Mouse (Mus musculus) T-helper 1 cell (primary cell): ENCODE results near the gene Mgat4b.

Source experiments
- in situ Hi-C: fragments of 300-600 bp; cut with MboI, MseI; formaldehyde crosslinking; loops from one replicate; pipeline ENCODE4 v1.15.1; 2025; ENCODE audit warnings: high pct_unique_total_duplicates

Gene Mgat4b

DNA sequence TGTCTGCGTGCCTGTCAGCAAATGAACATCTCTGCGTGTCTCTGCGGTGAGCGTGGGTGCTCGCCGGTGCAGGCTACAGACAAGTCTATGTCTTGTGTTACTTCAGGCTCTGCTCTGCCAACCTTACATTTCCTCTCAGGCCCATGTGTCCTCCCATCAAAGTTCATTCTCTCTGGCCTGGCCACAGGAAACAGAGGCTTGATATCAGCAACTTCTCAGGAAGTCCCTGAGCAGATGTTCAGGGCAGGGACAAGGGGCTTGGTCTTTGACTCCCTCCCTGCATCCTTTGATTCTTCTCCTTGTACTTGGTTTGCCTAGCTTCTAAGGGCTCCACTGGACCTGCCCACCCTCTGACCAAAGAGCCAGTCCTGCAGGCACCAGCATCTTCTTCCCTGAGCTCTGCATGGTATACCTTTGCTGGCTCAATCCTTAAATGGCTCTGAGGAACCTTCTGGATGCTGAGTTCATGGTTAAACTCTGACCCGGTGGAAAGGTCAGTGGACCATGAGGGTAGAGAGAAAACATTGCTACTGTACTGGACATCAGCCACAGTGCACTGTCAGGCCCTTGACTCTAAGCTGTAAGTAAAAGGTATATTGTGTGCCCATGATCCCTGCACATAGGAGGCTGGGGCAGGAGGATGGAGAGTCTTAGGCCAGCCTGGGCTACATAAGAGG, 29.7 kb downstream of the Mgat4b start:
- in situ Hi-C loops, result no loop called here

DNA sequence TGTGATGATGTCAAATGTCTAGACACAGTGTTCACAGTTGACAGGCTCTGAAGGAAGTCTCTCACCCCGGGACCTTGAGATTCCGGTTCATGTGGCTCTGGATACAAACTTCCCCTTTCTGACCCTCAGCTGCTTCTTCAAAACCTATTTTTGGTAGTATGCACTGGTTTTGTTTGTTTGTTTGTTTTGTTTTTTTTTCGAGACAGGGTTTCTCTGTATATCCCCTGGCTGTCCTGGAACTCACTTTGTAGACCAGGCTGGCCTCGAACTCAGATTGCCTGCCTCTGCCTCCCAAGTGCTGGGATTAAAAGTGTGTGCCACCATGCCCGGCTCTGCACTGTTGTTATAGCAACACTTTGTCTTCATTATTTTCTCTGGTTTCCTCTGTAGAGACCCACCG, 33.2 kb downstream of the Mgat4b start:
- in situ Hi-C loops, result no loop called here

DNA sequence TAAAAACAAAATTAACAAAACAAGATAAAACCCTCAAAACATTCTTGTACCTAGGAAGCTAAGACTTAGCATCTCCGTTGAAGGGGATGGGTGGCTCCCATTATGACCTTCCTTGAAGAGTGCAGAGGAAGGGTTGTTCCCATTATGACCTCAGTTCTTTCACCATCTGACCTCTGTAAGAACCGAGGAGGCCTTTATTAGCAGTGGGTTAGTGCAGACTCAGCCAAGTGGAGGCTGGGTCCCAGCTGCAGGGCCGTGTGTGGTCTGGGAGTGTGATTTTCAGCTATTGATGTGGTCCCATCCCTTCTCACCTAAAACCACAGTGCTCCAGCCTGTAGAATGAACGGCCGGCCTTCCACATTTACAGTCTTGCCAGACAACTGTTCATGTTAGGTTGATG, 34.6 kb downstream of the Mgat4b start:
- in situ Hi-C loops, result no loop called here

DNA sequence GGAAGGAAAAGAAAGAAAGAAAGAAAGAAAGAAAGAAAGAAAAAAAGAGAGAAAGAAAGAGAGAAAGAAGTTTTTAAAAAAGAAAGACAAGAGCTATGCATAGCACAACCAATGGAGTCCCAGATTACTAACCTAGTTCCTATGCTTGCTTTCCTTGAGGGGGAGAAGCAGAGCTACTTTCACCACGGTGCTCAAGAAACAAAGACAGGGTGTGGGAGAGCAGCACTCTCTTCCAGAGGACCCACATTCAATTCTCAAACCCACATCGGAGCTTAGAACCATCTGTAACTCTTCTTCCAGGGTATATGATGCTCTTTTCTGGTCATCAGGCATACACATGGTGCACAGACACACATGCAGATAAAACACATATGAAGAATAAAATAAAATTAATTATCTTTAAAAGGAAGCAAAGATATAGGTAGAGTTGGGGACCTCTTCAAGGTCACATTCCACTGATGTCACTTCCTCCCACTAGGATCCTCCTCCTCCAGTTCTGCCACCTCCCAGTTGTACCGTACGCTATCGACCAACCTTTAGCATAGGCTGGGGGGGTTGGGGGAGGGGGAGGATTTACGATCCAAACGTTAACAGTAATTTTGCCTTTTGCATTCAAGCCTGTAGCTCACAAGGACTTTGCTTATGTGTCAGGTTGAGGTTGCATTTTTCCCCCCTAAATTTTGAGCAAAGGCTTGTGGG, 37.9 kb downstream of the Mgat4b start:
- in situ Hi-C loops, result no loop called here

DNA sequence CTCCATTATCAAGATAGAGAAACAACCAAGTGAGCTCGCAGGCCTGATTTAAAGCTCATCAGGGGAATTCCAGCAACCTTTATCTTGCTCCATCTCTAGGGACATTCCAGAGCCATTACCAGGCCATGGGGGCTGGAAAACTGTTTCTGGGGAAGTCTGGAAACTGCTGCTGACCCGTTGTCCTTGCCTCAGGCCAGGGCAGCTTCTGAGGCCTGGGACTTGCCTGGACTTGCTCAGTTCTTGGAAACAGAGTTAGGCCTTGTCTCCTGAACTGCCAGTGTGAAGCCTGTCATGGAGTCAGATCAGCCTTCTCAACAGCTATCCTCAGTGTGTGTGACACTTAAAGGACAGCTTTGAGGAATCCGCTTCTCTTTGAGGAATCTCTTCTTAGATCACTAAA, 41.5 kb downstream of the Mgat4b start:
- in situ Hi-C loops, result no loop called here

DNA sequence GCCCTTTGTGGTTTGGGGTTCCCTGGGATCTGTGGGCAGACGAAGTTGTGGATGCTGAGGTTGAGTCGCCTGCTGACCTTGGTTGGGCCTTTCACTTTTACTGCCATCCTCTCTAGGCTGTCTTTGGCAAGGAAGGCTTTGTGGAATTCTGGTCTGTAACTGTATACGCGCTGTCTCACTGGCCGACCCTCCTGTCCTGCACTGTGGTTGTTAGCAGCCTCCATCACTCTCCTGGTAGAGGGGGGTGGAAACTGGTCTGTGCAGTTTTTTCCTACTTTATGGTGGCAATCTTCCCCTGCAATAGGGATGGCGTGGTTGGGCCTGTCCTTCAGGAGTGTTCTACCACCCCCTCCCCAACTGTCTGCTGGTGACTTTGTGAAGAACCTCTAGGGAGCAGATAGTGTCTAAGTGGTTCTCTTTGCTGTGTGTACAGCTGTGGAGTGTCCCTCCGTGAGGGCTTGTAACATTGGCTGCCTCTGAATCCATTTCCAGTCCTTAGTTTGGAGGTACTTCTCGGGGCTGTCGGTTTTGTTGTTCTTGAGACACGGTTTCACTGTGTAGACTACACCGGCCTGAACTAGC, 42.1 kb downstream of the Mgat4b start:
- in situ Hi-C loops, result no loop called here

DNA sequence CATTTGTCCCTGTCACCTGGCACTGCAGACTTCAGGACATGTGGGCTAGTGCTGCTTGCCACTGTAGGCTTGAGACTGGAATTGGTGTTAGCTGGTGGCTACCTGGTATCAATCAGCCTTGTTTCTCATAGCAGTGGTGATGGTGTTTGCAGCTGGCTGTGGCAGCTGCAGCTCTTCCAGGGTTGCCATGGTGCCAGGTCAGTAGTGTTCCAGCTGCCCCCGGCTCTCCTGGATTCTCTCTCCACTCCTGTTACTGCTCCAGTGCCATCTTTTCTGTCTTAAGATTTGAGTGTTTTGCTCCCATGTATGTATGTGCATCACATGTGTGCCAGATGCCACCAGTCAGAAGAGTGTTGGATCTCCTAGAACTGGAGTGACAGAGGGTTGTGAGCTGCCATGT, 42.7 kb downstream of the Mgat4b start:
- in situ Hi-C loops, result no loop called here

DNA sequence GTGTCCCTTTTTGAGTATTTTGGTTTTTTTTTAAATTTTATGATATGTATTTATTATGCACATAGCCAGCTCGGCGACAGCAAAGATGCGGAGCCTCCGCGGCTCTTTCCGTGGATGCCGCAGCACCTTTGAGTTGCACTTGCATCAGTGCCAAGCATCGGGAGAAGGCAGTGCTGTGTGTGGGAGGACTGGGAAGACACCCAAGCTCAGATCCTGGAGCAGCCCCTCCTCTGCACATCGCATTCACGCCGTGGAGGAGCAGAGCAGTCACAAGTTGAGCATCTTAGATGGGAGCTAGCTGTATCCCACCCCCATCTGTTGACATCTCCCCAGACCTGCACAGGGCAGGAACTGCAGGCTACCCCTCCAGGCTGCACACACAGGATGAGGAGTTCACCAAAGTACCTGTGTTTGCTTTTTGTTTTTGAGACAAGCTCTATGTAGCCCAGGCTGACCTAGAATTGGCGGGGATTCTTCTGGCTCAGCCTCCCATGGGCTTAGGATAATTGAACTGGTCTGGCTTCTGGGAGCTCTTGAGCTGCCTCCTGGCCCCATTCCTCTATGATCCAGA, 43.4 kb downstream of the Mgat4b start:
- in situ Hi-C loops, result no loop called here

DNA sequence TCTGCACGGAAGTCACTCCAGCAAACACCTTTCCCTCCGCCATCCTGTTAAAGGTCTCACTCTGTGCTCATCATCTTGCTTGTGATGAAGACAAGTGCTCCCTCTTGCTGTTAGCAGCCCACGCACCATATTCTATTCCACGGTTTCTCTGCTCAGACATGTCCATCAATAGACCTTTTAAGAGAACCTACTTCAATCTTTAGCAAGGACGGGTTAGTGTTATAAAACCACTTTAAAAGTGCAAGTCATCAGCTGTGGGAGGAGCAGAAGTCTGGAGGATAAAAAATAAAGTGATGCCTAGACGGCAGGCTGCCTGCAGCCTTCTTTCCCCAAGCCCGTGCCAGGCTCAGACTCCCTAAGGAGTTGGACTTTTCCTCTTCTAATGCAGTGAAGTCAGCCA, 45.9 kb downstream of the Mgat4b start:
- in situ Hi-C loops, result no loop called here

DNA sequence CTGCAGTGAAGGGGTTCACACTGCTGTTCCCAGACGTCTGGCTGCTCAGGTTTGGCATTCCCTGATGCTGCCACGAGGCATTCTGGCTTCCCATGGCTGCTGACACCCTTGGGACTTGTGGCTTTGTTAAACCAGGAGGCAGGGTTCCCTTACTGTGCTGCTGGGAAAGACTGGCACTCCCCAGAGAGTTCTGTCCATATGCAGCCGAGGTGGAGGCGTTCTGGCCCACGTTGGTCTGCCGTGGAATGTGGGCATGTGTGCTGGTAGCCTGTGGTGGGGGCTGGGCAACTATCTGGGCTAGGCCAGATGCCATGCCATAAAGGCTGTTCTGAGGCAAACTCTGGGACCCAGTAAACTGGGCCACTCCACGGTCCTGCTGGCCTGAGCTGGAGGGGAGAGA, 47.6 kb downstream of the Mgat4b start:
- in situ Hi-C loops, result no loop called here

DNA sequence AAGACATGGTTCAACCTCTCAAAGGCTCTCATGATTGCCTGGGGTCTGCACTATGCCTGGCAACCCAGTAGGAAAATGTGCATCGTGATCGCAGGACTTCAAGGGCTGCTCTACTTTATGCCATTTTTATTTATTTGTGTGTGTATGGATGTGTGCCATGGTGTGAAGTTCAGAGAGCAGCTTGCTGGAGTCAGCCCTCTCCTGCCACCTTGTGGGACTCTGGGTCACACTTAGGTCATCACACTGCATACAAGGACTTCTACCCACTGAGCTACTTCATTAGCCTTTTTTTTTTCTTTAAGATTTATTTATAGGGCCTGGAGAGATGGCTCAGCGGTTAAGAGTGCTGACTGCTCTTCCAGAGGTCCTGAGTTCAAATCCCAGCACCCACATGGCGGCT, 51.3 kb downstream of the Mgat4b start:
- in situ Hi-C loops, result no loop called here

DNA sequence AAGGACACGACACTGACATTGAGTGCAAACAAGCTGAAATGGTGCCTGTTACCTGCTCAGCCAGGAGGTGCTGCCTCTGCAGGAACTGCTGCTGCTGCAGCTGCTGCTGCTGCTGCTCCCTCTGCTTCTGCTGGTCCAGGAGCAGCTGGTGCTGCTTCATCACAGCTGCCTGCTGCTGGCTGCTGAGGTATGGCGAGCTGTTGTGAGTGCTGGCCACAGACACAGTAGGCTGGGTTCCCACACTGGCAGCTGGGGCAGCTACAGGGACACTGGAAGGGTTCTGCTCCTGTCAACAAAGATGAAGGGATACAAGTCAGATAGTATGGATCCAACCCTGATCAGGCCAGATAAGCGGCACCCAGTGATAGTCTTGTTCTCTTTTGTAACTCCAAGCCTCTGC, 52.5 kb downstream of the Mgat4b start:
- in situ Hi-C loops, result no loop called here

DNA sequence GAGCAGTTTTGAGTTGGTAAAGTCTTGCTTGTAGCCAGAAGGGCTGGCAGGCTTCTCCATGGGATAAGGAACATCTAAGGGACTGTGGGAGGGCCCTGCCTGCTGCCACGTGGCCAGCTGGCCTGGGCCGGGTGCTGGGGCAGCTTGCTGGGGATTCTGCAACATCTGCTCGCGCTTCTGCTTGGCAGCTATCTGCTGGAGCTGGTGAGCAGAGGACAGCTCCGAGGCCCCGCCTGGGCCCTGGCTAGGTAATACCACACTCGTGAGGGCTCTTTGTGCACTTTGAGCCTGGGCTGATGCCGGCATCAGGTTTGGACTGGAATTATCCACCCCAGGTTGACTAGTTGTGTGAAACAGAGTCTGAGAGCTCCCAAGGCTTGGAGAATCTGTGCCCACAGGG, 55.2 kb downstream of the Mgat4b start:
- in situ Hi-C loops, result no loop called here

DNA sequence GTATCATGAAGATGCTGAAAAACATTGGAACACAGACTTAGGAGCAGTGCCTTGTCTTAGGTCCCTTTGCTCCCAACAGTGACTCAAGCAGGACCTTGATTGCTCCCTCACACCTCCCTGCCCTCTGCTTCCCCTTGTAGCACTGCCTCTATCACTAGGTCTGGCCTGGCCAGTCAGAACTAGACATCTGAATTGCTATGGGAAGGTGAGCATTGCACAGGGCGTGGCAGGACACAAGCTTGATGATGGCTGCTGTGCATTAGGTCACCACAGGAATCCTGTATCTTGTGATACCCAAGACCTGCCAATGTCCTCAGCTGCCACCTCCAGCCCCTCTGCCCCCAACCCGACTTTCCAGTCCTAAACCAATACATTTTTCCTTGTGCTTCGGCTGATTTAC, 56.3 kb downstream of the Mgat4b start:
- in situ Hi-C loops, result no loop called here

DNA sequence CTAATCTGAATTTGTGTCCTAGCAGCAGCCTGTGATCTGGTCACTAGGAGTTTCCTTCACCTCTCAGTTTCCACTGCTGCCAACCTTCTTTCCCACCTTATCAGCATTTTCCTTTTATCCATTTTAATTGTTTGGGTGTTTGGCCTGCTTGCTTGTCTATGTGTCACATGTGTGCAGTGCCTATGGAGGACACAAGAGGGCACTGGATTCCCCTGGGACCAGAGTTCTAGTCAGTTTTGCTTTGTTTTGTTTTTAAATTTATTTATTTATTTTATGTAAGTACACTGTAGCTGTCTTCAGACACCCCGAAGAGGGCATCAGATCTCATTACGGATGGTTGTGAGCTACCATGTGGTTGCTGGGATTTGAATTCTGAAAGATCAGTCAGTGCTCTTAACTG, 58.5 kb downstream of the Mgat4b start:
- in situ Hi-C loops, result no loop called here

DNA sequence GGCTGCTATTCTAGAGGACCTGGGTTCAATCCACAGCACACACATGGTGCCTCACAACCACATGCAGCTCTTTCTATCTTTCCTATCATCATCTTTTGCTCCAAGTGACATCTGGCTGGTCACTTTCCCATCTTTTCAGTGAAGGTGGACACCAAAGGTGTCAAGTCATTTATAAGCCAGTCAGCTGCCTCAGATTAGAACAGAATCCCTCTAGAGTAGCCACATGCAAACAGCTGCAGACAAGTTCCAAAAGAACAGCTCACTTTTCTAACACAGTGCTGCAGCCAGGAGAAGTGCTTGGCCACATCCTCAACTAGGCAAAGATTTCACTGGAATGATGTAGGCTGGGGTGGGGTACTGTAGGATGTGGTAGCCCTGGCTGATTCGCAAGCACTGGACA, 59.2 kb downstream of the Mgat4b start:
- in situ Hi-C loops, result loop anchor here (10.0 kb wide), 1 partner anchor 675 kb away; the partner anchor contains the start of gene 4933414I15Rik

DNA sequence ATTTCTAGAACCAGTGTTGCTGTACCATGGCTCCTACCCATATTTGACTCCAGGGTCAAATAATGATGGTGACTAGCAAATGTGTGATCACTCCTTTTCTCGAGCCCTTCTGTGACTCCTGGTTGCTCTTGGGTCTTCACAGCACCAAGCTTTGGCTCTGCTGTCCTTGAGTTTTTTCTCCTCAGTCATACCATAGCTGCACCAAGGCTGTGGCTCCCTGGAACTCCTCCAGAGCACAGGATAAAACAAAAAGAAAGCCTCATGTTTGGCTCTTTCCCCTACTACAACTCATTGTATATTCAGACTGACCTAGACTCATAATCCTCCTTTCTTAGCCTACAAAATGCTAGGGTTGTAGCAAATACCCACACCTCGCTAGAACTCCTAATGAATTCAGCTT, 62.1 kb downstream of the Mgat4b start:
- in situ Hi-C loops, result loop anchor here (10.0 kb wide), 1 partner anchor 672 kb away; the partner anchor contains the start of gene 4933414I15Rik

DNA sequence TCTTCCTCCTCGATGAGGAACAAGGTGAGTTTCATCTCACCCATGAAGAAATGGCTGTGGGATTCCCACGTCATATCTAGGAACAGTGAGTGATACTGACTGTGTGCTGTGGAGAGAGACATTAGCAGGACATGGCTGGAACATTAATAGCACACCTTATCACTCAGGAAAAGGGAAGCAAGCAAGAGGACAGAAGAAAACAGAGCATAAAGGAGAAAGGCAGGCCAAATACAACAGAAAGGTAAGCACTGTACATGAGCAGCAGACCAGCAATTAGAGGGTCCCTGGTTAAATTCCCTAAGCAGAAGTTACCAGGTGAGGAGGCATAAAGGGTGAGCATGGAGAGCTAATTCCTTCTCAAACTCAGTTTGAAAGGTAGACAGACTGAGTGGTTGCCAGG, 64.4 kb downstream of the Mgat4b start:
- in situ Hi-C loops, result loop anchor here (10.0 kb wide), 1 partner anchor 670 kb away; the partner anchor contains the start of gene 4933414I15Rik

DNA sequence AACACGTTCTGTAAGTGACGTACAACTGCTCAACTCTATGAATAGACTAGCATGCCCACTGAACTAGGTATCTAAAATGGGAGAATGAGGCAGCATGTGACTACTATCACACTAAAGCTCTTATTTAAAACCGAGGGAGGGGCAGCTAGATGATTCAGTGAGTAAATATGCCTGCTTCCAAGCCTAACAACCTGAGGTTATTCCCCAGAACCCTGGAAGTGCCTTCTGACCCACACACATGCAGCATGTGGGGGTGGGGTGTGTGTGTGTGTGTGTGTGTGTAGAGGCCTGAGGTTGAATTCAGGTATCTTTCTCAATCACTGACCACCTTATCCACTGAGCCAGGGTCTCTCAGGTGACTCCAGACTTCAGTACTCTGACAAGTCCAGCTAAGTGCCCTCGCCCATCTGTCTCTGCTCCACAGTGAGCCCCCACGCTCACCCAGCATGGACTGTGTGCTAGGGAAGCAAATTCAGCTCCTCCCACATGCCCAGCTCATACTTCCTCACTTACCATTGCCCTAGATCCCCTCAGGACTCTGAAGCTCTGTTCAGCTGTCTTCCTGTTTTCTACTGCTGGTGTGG, 65.0 kb downstream of the Mgat4b start:
- in situ Hi-C loops, result loop anchor here (10.0 kb wide), 1 partner anchor 669 kb away; the partner anchor contains the start of gene 4933414I15Rik

DNA sequence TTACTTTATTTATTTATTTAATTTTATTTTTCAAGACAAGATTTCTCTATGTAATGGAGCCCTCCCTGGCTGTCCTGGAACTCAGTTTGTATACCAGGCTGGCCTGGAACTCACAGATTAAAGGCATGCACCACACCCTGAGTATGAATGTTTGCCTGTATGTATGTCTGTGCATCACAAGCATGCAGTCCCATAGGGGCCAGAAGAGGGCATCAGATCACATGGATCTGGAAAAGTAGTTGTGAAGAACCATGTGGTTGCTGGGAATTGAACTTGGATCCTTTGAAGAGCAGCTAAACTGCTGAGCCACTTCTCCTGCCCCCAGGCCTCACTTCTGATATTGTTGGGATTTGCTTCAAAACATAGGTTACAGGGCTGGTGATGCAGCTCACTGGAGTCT, 66.3 kb downstream of the Mgat4b start:
- in situ Hi-C loops, result loop anchor here (10.0 kb wide), 1 partner anchor 668 kb away; the partner anchor contains the start of gene 4933414I15Rik

DNA sequence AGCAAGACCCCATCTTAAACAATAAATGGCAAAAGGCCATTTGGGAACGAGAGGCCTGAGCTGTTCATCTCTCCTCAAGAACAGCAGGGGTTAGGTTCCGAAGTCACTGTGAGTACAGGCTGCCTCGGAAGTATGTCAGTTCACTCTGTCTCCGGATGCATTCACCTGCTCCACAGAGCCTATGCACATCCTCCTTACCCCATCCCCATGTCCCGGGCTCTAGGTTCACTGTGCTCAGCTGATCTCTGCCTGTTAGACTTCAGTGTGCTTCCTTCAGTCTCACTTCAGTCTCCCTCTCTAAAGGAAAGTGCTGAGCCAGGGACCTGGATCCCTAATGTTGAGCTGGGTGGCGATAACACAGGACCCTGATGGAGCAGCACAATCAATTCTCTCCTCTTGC, 67.0 kb downstream of the Mgat4b start:
- in situ Hi-C loops, result loop anchor here (10.0 kb wide), 1 partner anchor 667 kb away; the partner anchor contains the start of gene 4933414I15Rik

DNA sequence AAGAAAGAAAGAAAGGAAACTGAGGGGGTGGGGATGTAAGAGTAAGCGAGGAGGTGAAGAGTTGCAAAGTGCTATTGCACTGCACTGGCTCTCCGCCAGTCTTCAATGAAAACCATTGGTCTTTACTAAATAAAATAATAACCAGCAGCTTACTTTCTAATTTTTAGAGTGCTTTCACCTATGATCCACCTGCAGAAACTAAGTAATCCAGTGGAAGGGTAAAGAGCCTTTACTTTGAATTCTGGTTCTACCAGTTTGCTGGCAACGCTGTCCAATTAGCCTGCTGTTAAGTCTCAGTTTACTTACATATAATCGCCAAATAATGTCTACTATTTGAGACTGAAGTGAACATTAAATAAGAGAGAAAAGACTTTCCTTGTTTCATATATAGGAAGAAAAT, 68.3 kb downstream of the Mgat4b start:
- in situ Hi-C loops, result loop anchor here (10.0 kb wide), 1 partner anchor 666 kb away; the partner anchor contains the start of gene 4933414I15Rik
